Mouse (Mus musculus) hindbrain, embryonic 13.5 days (tissue): Measurements from ENCODE around the gene Tsnax. TPM values are rescaled to one million over a fixed set of nuclear protein-coding genes. Genes with fewer than 3 reads are reported as not detected.
A peak's percentile ranks its signal among the peaks of the same experiment; 100 is the strongest.

ENCODE experiments used
- ATAC-seq: fragments of 200-750 bp; cut with Nextera tagmentation; 2 replicates; pipeline ENCODE4 v1.8.0; 2017; ENCODE audit warnings: moderate TSS enrichment; ENCODE audit not compliant: low FRiP score
- H3K27ac ChIP-seq: fragments of 300-500 bp; sonication (generic); 2 replicates; pipeline ENCODE4 v1.5.1; 2015; ENCODE audit warnings: inconsistent platforms, mild to moderate bottlenecking, moderate library complexity
- H3K27me3 ChIP-seq: fragments of 300-500 bp; sonication (generic); 2 replicates; pipeline ENCODE4 v1.6.1; 2015; ENCODE audit warnings: mild to moderate bottlenecking, inconsistent platforms
- H3K36me3 ChIP-seq: fragments of 300-500 bp; sonication (generic); 2 replicates; pipeline ENCODE4 v1.6.1; 2015; ENCODE audit warnings: mild to moderate bottlenecking, inconsistent platforms
- H3K4me1 ChIP-seq: fragments of 300-500 bp; sonication (generic); replicated peaks from 2 replicates; pipeline ENCODE4 v1.6.1; 2015; ENCODE audit warnings: inconsistent platforms
- H3K4me2 ChIP-seq: fragments of 300-500 bp; sonication (generic); 2 replicates; pipeline ENCODE4 v1.6.1; 2015; ENCODE audit warnings: inconsistent platforms, mild to moderate bottlenecking, moderate library complexity
- H3K4me3 ChIP-seq: fragments of 300-500 bp; sonication (generic); 2 replicates; pipeline ENCODE4 v1.5.1; 2015; ENCODE audit warnings: mild to moderate bottlenecking, inconsistent platforms
- H3K9ac ChIP-seq: fragments of 300-500 bp; sonication (generic); 2 replicates; pipeline ENCODE4 v1.6.1; 2015; ENCODE audit warnings: mild to moderate bottlenecking, inconsistent platforms
- H3K9me3 ChIP-seq: fragments of 300-500 bp; sonication (generic); 2 replicates; pipeline ENCODE4 v1.6.1; 2016; ENCODE audit warnings: inconsistent platforms
- WGBS: fragments of 180-500 bp; shearing (Covaris S2); methylation state at CpG from one replicate; pipeline ENCODE4 v1.1.7; 2015; 5-methylcytosine and 5-hydroxymethylcytosine counted together
- microRNA-seq: library from miRNA; unstranded; fragments of <30 nt; microRNA quantifications from one replicate; pipeline ENCODE4, GENCODE M21; 2016
- polyA plus RNA-seq: library from polyadenylated mRNA; unstranded; fragments of >200 nt; fragmentation: Nextera tagmentation; extraction: Ambion mirVana; gene quantifications from 2 replicates; pipeline ENCODE4 v1.2.1, GENCODE M21; 2015

Tsnax gene
- polyA plus RNA-seq, 1 experiment from 2014 or later, result 176 TPM

GRCm38 (mm10) chr8:125069733-125070132 is 56.9 kb downstream of the Tsnax start:
- WGBS, result 56% methylated on average over 6 of the region's 6 CpGs
- H3K9ac ChIP-seq, result no peak overlapping the region
- no peak overlapping the region for H3K4me3 ChIP-seq
- H3K36me3 ChIP-seq, result no peaks in the 10 kb centered on the region
- H3K4me2 ChIP-seq, result no peak overlapping the region
- H3K27ac ChIP-seq, result 0 out of 2 replicates have a peak overlapping the region, but pooled peaks have one; percentile 44
- 0 out of 2 replicates have a peak, but pooled peaks cover 2% of the 10 kb centered on the region for H3K27me3 ChIP-seq
- ATAC-seq, result no peak
- H3K9me3 ChIP-seq, result no peaks in the 10 kb centered on the region
- H3K4me1 ChIP-seq, result peaks cover 21% of the 10 kb centered on the region

- Histone ChIP-seq H3K27me3 (no peaks in the 10 kb centered on the region), H3K36me3 (no peaks in the 10 kb centered on the region), H3K9ac (no peak overlapping the region), H3K4me3 (no peak overlapping the region), H3K4me2 (no peak overlapping the region), H3K4me1 (peaks cover 23% of the 10 kb centered on the region), H3K27ac (no peak overlapping the region), H3K9me3 (no peaks in the 10 kb centered on the region)
- WGBS, result 96% methylated on average over 10 of the region's 10 CpGs
- ATAC-seq, result no peak
These were observed 61.3 kb downstream of the Tsnax start for GRCm38 (mm10) chr8:125074141-125074540.

- H3K4me2 ChIP-seq, result no peak overlapping the region
- H3K4me3 ChIP-seq, result no peak overlapping the region
- 95% methylated on average over 2 of the region's 2 CpGs for WGBS
- no peak overlapping the region for H3K9ac ChIP-seq
- ATAC-seq, result no peak
- no peaks in the 10 kb centered on the region for H3K27me3 ChIP-seq
- H3K36me3 ChIP-seq, result no peaks in the 10 kb centered on the region
- no peak overlapping the region for H3K27ac ChIP-seq
- H3K4me1 ChIP-seq, result peaks cover 24% of the 10 kb centered on the region
- no peaks in the 10 kb centered on the region for H3K9me3 ChIP-seq
These were observed 61.8 kb downstream of the Tsnax start for GRCm38 (mm10) chr8:125074581-125074980.

- no peak overlapping the region for H3K4me2 ChIP-seq
- no peak for ATAC-seq
- no peaks in the 10 kb centered on the region for H3K27me3 ChIP-seq
These were observed 62.6 kb downstream of the Tsnax start for GRCm38 (mm10) chr8:125075389-125075788.

GRCm38 (mm10) chr8:125077326-125077725 is 64.5 kb downstream of the Tsnax start:
- 86% methylated on average over 8 of the region's 8 CpGs for WGBS
- Histone ChIP-seq H3K4me1 (peaks cover 30% of the 10 kb centered on the region), H3K9ac (no peak overlapping the region), H3K4me3 (no peak overlapping the region), H3K27ac (no peak overlapping the region), H3K36me3 (no peaks in the 10 kb centered on the region), H3K4me2 (no peak overlapping the region), H3K9me3 (no peaks in the 10 kb centered on the region), H3K27me3 (no peaks in the 10 kb centered on the region)
- no peak for ATAC-seq

More at GRCm38 (mm10) chr8:125075389-125075788, 62.6 kb downstream of the Tsnax start:
- Histone ChIP-seq H3K27ac (no peak overlapping the region), H3K4me3 (no peak overlapping the region), H3K4me1 (peaks cover 20% of the 10 kb centered on the region), H3K9me3 (no peaks in the 10 kb centered on the region), H3K36me3 (no peaks in the 10 kb centered on the region), H3K9ac (no peak overlapping the region)
- 79% methylated on average over 4 of the region's 4 CpGs for WGBS

- no peak for ATAC-seq
- no peaks in the 10 kb centered on the region for H3K9me3 ChIP-seq
- no peak overlapping the region for H3K4me3 ChIP-seq
- WGBS, result 46% methylated on average over 9 of the region's 9 CpGs
- H3K27ac ChIP-seq, result peak overlapping the region; percentile 35; the same call in 1 of the 2 replicates
- H3K4me1 ChIP-seq, result peaks cover 30% of the 10 kb centered on the region
- H3K27me3 ChIP-seq, result no peaks in the 10 kb centered on the region
- H3K36me3 ChIP-seq, result no peaks in the 10 kb centered on the region
- H3K9ac ChIP-seq, result no peak overlapping the region
- no peak overlapping the region for H3K4me2 ChIP-seq
These were observed 66.1 kb downstream of the Tsnax start for GRCm38 (mm10) chr8:125078771-125079384.

- Histone ChIP-seq H3K9ac (no peak overlapping the region), H3K4me2 (no peak overlapping the region), H3K4me1 (peaks cover 30% of the 10 kb centered on the region), H3K9me3 (no peaks in the 10 kb centered on the region), H3K27ac (peak overlapping the region; percentile 49; the same call in 1 of the 2 replicates), H3K36me3 (no peaks in the 10 kb centered on the region), H3K4me3 (no peak overlapping the region), H3K27me3 (no peaks in the 10 kb centered on the region)
- WGBS, result 65% methylated on average over 19 of the region's 19 CpGs
- ATAC-seq, result no peak
These were observed 67.9 kb downstream of the Tsnax start for GRCm38 (mm10) chr8:125080388-125081344.

- H3K27me3 ChIP-seq, result no peaks in the 10 kb centered on the region
- H3K36me3 ChIP-seq, result no peaks in the 10 kb centered on the region
- peak overlapping the region; percentile 55 for H3K27ac ChIP-seq
- peaks cover 23% of the 10 kb centered on the region for H3K4me1 ChIP-seq
- H3K9ac ChIP-seq, result no peak overlapping the region
- H3K9me3 ChIP-seq, result no peaks in the 10 kb centered on the region
- no peak for ATAC-seq
- no peak overlapping the region for H3K4me2 ChIP-seq
- 66% methylated on average over 4 of the region's 4 CpGs for WGBS
- no peak overlapping the region for H3K4me3 ChIP-seq
These were observed 70.9 kb downstream of the Tsnax start for GRCm38 (mm10) chr8:125083746-125084145.

Small RNA genes within 50 kb of the gene (microRNA-seq; reads per million reads assigned to microRNA genes)
- gene Gm22197, result not detected

Other genes with a start within 250 kb of the Tsnax start
- 20.5 and 20.6 TPM in 2 replicates for gene Trim67, start 219.9 kb upstream of the Tsnax start, polyA plus RNA-seq
- 83.6 and 85.0 TPM in 2 replicates for gene Gnpat, start 150.0 kb upstream of the Tsnax start, polyA plus RNA-seq
- gene 2810004N23Rik, start 149.9 kb upstream of the Tsnax start, polyA plus RNA-seq, result 30.4 and 32.1 TPM in 2 replicates
- 13.2 and 13.8 TPM in 2 replicates for gene Exoc8, start 115.3 kb upstream of the Tsnax start, polyA plus RNA-seq
- 9.5 and 10.6 TPM in 2 replicates for gene Sprtn, start 115.1 kb upstream of the Tsnax start, polyA plus RNA-seq
- gene Egln1, start 63.7 kb upstream of the Tsnax start, polyA plus RNA-seq, result 16.9 and 17.2 TPM in 2 replicates
- gene Disc1, start 41.2 kb downstream of the Tsnax start, polyA plus RNA-seq, result 1.3 and 2.1 TPM in 2 replicates